Mouse (Mus musculus): ENCODE measurements around the gene Chrm2. TPM values are rescaled to one million over a fixed set of nuclear protein-coding genes. Genes with fewer than 3 reads are reported as not detected.

Gene Chrm2
- polyA plus RNA-seq (2012; rRNA removed), result 0.25 and 0.43 TPM in 2 replicates

DNA sequence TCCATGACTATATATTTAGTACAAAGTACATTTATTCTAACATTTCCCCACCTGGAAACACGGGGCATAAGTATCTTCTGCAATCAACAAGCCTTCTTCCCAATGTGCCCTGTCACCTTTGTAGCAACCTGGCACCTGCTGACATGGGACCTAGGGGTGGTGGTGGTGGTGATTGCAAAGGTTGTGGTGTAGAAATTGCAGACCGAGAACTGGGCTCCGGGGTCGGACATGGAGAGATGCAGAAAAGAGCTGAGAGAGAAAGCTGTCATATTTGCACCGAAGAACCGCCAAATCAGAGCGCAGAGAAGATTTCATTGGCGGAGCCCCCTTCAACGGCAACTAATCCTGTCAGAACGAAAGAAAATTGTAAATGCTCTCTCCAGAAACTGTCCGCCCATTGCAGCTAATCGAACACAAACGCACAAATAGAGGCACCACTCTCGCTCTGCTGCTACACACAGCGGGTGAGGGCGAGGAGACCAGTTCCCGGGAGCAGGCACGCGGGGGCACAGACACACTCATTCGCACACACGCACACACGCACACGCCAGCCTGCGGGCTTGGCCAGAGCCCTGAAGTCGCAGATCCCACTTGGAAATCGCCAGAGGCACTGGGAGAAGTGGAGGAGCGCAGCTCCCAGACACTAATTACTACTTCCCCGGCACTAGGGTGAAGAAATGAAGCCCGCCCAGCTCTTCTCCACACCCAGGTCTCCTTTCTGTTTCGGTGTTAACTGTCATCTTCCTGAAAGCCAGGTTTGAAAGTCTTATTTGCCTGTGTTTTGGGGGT lies at the start of gene Chrm2:
TSS of gene Chrm2 (plus strand) at position 473 of the 789 bp plus-strand sequence.

Data from central nervous system, embryonic 11.5 days (tissue).